Mouse (Mus musculus) limb, embryonic 11.5 days (tissue): ENCODE results near the gene Dis3l. TPM values are rescaled to one million over a fixed set of nuclear protein-coding genes. Genes with fewer than 3 reads are reported as not detected.
"Not testable (repeated sequence)": the region's sequence is repeated elsewhere in the genome, so short reads cannot be mapped to it uniquely, and the experiment has no call there.

Experiments
- ATAC-seq: fragments of 200-750 bp; cut with Nextera tagmentation; 2 replicates; pipeline ENCODE4 v1.8.0; 2017; ENCODE audit warnings: low read depth; ENCODE audit not compliant: insufficient number of reproducible peaks, low FRiP score, low TSS enrichment
- DNase-seq: peaks from one replicate; pipeline ENCODE4 v3.0.0-alpha.2; 2015; ENCODE audit warnings: low spot score
- H3K27ac ChIP-seq: fragments of 300-500 bp; sonication (generic); replicated peaks from 2 replicates; pipeline ENCODE4 v1.5.1; 2014; ENCODE audit warnings: low read depth, mild to moderate bottlenecking, low read length
- H3K27me3 ChIP-seq: fragments of 300-500 bp; sonication (generic); 2 replicates; pipeline ENCODE4 v1.6.1; 2014; ENCODE audit warnings: mild to moderate bottlenecking, low read length, mixed read lengths; ENCODE audit not compliant: control insufficient read depth, insufficient read depth
- H3K36me3 ChIP-seq: fragments of 300-500 bp; sonication (generic); 2 replicates; pipeline ENCODE4 v1.6.1; 2014; ENCODE audit warnings: mild to moderate bottlenecking, low read length, moderate library complexity, mixed read lengths; ENCODE audit not compliant: control insufficient read depth, insufficient read depth
- H3K4me1 ChIP-seq: fragments of 300-500 bp; sonication (generic); 2 replicates; pipeline ENCODE4 v1.6.1; 2014; ENCODE audit warnings: low read length, mixed read lengths; ENCODE audit not compliant: control insufficient read depth, insufficient read depth
- H3K4me2 ChIP-seq: fragments of 300-500 bp; sonication (generic); 2 replicates; pipeline ENCODE4 v1.6.1; 2014; ENCODE audit warnings: low read depth, mild to moderate bottlenecking, moderate library complexity; ENCODE audit not compliant: severe bottlenecking
- H3K4me3 ChIP-seq: fragments of 300-500 bp; sonication (generic); 2 replicates; pipeline ENCODE4 v1.5.1; 2014; ENCODE audit warnings: low read depth, low read length
- H3K9ac ChIP-seq: fragments of 300-500 bp; sonication (generic); 2 replicates; pipeline ENCODE4 v1.6.1; 2014; ENCODE audit warnings: mild to moderate bottlenecking, low read length
- H3K9me3 ChIP-seq: fragments of 300-500 bp; sonication (generic); 2 replicates; pipeline ENCODE4 v1.6.1; 2016; ENCODE audit warnings: low read length; ENCODE audit not compliant: control insufficient read depth
- WGBS: fragments of 180-500 bp; shearing (Covaris S2); extraction: QIAGEN DNeasy Blood & Tissue Kit; methylation state at CpG from one replicate; pipeline ENCODE4 v1.1.7; 2014; 5-methylcytosine and 5-hydroxymethylcytosine counted together
- polyA plus RNA-seq: library from polyadenylated mRNA; unstranded; fragments of >200 nt; fragmentation: Nextera tagmentation; extraction: Ambion mirVana; gene quantifications from 2 replicates; pipeline ENCODE4 v1.2.1, GENCODE M21; 2014

Gene Dis3l
- polyA plus RNA-seq, 1 experiment from 2014 or later: 23.2 TPM

- Histone ChIP-seq H3K36me3 (no peaks in the 10 kb centered on the region), H3K9me3 (no peaks in the 10 kb centered on the region), H3K4me3 (no peak overlapping the region), H3K27ac (no peak overlapping the region), H3K27me3 (no peaks in the 10 kb centered on the region), H3K9ac (no peak overlapping the region), H3K4me1 (no peaks in the 10 kb centered on the region), H3K4me2 (no peak overlapping the region)
- ATAC-seq (no peak), DNase-seq (no peak)
- 74% methylated on average over 4 of the region's 4 CpGs for WGBS
Observed at GRCm38 (mm10) chr9:64274291-64274690, 66.8 kb downstream of the Dis3l start.

GRCm38 (mm10) chr9:64273757-64274156 lies 67.3 kb downstream of the Dis3l start:
- 75% methylated on average over 4 of the region's 4 CpGs for WGBS
- H3K4me3 ChIP-seq: no peak overlapping the region
- no peak for DNase-seq
- no peaks in the 10 kb centered on the region for H3K4me1 ChIP-seq
- H3K36me3 ChIP-seq: no peaks in the 10 kb centered on the region
- no peak overlapping the region for H3K27ac ChIP-seq
- ATAC-seq: no peak
- no peaks in the 10 kb centered on the region for H3K27me3 ChIP-seq
- no peak overlapping the region for H3K9ac ChIP-seq
- H3K4me2 ChIP-seq: no peak overlapping the region
- H3K9me3 ChIP-seq: no peaks in the 10 kb centered on the region

GRCm38 (mm10) chr9:64272611-64273010 lies 68.5 kb downstream of the Dis3l start:
- Histone ChIP-seq H3K9me3 (no peaks in the 10 kb centered on the region), H3K27ac (no peak overlapping the region), H3K4me2 (no peak overlapping the region), H3K9ac (no peak overlapping the region), H3K4me3 (no peak overlapping the region), H3K4me1 (no peaks in the 10 kb centered on the region), H3K36me3 (no peaks in the 10 kb centered on the region), H3K27me3 (no peaks in the 10 kb centered on the region)
- 42% methylated on average over 7 of the region's 7 CpGs for WGBS
- ATAC-seq (no peak), DNase-seq (peak; percentile 60)

GRCm38 (mm10) chr9:64271249-64271648 lies 69.8 kb downstream of the Dis3l start:
- no peak for ATAC-seq
- WGBS: 78% methylated on average over 3 of the region's 3 CpGs
- no peak for DNase-seq
- Histone ChIP-seq H3K27ac (no peak overlapping the region), H3K4me2 (no peak overlapping the region), H3K9ac (no peak overlapping the region), H3K4me1 (no peaks in the 10 kb centered on the region), H3K4me3 (no peak overlapping the region), H3K9me3 (no peaks in the 10 kb centered on the region), H3K36me3 (no peaks in the 10 kb centered on the region), H3K27me3 (no peaks in the 10 kb centered on the region)

- not testable (repeated sequence) for H3K4me3 ChIP-seq, DNase-seq, H3K9ac ChIP-seq, H3K27ac ChIP-seq, H3K36me3 ChIP-seq, H3K27me3 ChIP-seq, H3K4me2 ChIP-seq, H3K4me1 ChIP-seq, ATAC-seq, H3K9me3 ChIP-seq
- 92% methylated on average over 8 of the region's 8 CpGs for WGBS
Observed at GRCm38 (mm10) chr9:64268836-64269235, 72.3 kb downstream of the Dis3l start.

- Histone ChIP-seq H3K36me3 (no peaks in the 10 kb centered on the region), H3K4me3 (no peak overlapping the region), H3K9ac (no peak overlapping the region), H3K4me1 (no peaks in the 10 kb centered on the region), H3K4me2 (no peak overlapping the region), H3K9me3 (no peaks in the 10 kb centered on the region), H3K27me3 (no peaks in the 10 kb centered on the region), H3K27ac (no peak overlapping the region)
- DNase-seq (no peak), ATAC-seq (no peak)
- 84% methylated on average over 10 of the region's 10 CpGs for WGBS
Observed at GRCm38 (mm10) chr9:64268196-64268595, 72.9 kb downstream of the Dis3l start.

GRCm38 (mm10) chr9:64267231-64267630 lies 73.9 kb downstream of the Dis3l start:
- Histone ChIP-seq H3K9me3 (no peaks in the 10 kb centered on the region), H3K36me3 (no peaks in the 10 kb centered on the region), H3K4me2 (no peak overlapping the region), H3K9ac (no peak overlapping the region), H3K27me3 (no peaks in the 10 kb centered on the region), H3K4me1 (no peaks in the 10 kb centered on the region), H3K4me3 (no peak overlapping the region), H3K27ac (no peak overlapping the region)
- WGBS: 97% methylated on average over 1 of the region's 1 CpGs
- no peak for DNase-seq
- ATAC-seq: no peak

- H3K4me3 ChIP-seq: no peak overlapping the region
- no peaks in the 10 kb centered on the region for H3K36me3 ChIP-seq
- 21% methylated on average over 1 of the region's 1 CpGs for WGBS
- DNase-seq (no peak), ATAC-seq (no peak)
- no peak overlapping the region for H3K9ac ChIP-seq
- no peaks in the 10 kb centered on the region for H3K27me3 ChIP-seq
- H3K4me2 ChIP-seq: no peak overlapping the region
- H3K9me3 ChIP-seq: no peaks in the 10 kb centered on the region
- no peaks in the 10 kb centered on the region for H3K4me1 ChIP-seq
- H3K27ac ChIP-seq: no peak overlapping the region
Observed at GRCm38 (mm10) chr9:64264813-64265212, 76.3 kb downstream of the Dis3l start.

GRCm38 (mm10) chr9:64261023-64261422 lies 80.1 kb downstream of the Dis3l start:
- Histone ChIP-seq H3K27me3 (no peaks in the 10 kb centered on the region), H3K9me3 (no peaks in the 10 kb centered on the region), H3K4me3 (no peak overlapping the region), H3K36me3 (no peaks in the 10 kb centered on the region), H3K9ac (no peak overlapping the region), H3K27ac (no peak overlapping the region), H3K4me2 (no peak overlapping the region), H3K4me1 (no peaks in the 10 kb centered on the region)
- 88% methylated on average over 4 of the region's 4 CpGs for WGBS
- DNase-seq: no peak
- ATAC-seq: no peak
